Mouse (Mus musculus) liver, embryonic 12.5 days (tissue): ENCODE results near the gene Pkn2. TPM values are rescaled to one million over a fixed set of nuclear protein-coding genes. Genes with fewer than 3 reads are reported as not detected.

Experiments
- ATAC-seq: fragments of 200-750 bp; cut with Nextera tagmentation; 2 replicates; pipeline ENCODE4 v1.8.0; 2017; ENCODE audit warnings: moderate number of reproducible peaks, mild to moderate bottlenecking, moderate library complexity
- H3K27ac ChIP-seq: fragments of 300-500 bp; sonication (generic); 2 replicates; pipeline ENCODE4 v1.5.1; 2016; ENCODE audit warnings: mild to moderate bottlenecking
- H3K27me3 ChIP-seq: fragments of 300-500 bp; sonication (generic); replicated peaks from 2 replicates; pipeline ENCODE4 v1.6.1; 2016; ENCODE audit warnings: mild to moderate bottlenecking, moderate library complexity
- H3K36me3 ChIP-seq: fragments of 300-500 bp; sonication (generic); 2 replicates; pipeline ENCODE4 v1.6.1; 2016; ENCODE audit warnings: mild to moderate bottlenecking, moderate library complexity
- H3K4me1 ChIP-seq: fragments of 300-500 bp; sonication (generic); 2 replicates; pipeline ENCODE4 v1.6.1; 2016
- H3K4me2 ChIP-seq: fragments of 300-500 bp; sonication (generic); 2 replicates; pipeline ENCODE4 v1.6.1; 2016; ENCODE audit warnings: mild to moderate bottlenecking, moderate library complexity
- H3K4me3 ChIP-seq: fragments of 300-500 bp; sonication (generic); 2 replicates; pipeline ENCODE4 v1.5.1; 2016; ENCODE audit warnings: mild to moderate bottlenecking, moderate library complexity
- H3K9ac ChIP-seq: fragments of 300-500 bp; sonication (generic); 2 replicates; pipeline ENCODE4 v1.6.1; 2016; ENCODE audit warnings: mild to moderate bottlenecking, moderate library complexity
- H3K9me3 ChIP-seq: fragments of 300-500 bp; sonication (generic); replicated peaks from 2 replicates; pipeline ENCODE4 v1.6.1; 2016; ENCODE audit warnings: mild to moderate bottlenecking, moderate library complexity
- WGBS: fragments of 180-500 bp; shearing (Covaris S2); methylation state at CpG from one replicate; pipeline ENCODE4 v1.1.7; 2016; ENCODE audit not compliant: insufficient replicate concordance; 5-methylcytosine and 5-hydroxymethylcytosine counted together
- polyA plus RNA-seq: library from polyadenylated mRNA; unstranded; fragments of >200 nt; fragmentation: Nextera tagmentation; extraction: Ambion mirVana; gene quantifications from 2 replicates; pipeline ENCODE4 v1.2.1, GENCODE M21; 2016

The Pkn2 gene
- polyA plus RNA-seq, 1 experiment from 2014 or later = 50.5 TPM

- ATAC-seq = peak; percentile 99
These were observed 116.6 kb downstream of the Pkn2 start, which contains the start of gene Gtf2b for GRCm38 (mm10) chr3:142764995-142765777. Gtf2b (plus strand) TSS chr3:142765045.

GRCm38 (mm10) chr3:142760356-142760755, 121.4 kb downstream of the Pkn2 start:
- H3K27me3 ChIP-seq = no peaks in the 10 kb centered on the region
- peaks cover 28% of the 10 kb centered on the region for H3K4me1 ChIP-seq
- ATAC-seq = no peak
- H3K4me2 ChIP-seq = no peak overlapping the region
- no peaks in the 10 kb centered on the region for H3K9me3 ChIP-seq
- no peak overlapping the region for H3K27ac ChIP-seq
- no peak overlapping the region for H3K4me3 ChIP-seq
- H3K36me3 ChIP-seq = no peaks in the 10 kb centered on the region
- H3K9ac ChIP-seq = no peak overlapping the region
- WGBS = 64% methylated on average over 6 of the region's 6 CpGs

More at GRCm38 (mm10) chr3:142764995-142765777, 116.6 kb downstream of the Pkn2 start, which contains the start of gene Gtf2b:
- H3K4me1 ChIP-seq = peaks cover 46% of the 10 kb centered on the region
- peak within 1 kb of the TSS; percentile 89 for H3K9ac ChIP-seq
- peak within 1 kb of the TSS; percentile 84 for H3K4me3 ChIP-seq
- H3K36me3 ChIP-seq = no peaks in the 10 kb centered on the region
- H3K27me3 ChIP-seq = no peaks in the 10 kb centered on the region
- H3K9me3 ChIP-seq = no peaks in the 10 kb centered on the region
- peak within 1 kb of the TSS; percentile 89 for H3K27ac ChIP-seq
- peak within 1 kb of the TSS; percentile 72 for H3K4me2 ChIP-seq
- WGBS = under 1% methylated on average over 64 of the region's 64 CpGs

- H3K4me1 ChIP-seq = peaks cover 20% of the 10 kb centered on the region
- no peaks in the 10 kb centered on the region for H3K9me3 ChIP-seq
- H3K4me3 ChIP-seq = no peak overlapping the region
- H3K27me3 ChIP-seq = no peaks in the 10 kb centered on the region
- no peaks in the 10 kb centered on the region for H3K36me3 ChIP-seq
- H3K9ac ChIP-seq = no peak overlapping the region
- no peak overlapping the region for H3K4me2 ChIP-seq
- no peak overlapping the region for H3K27ac ChIP-seq
- WGBS = 57% methylated on average over 7 of the region's 7 CpGs
- no peak for ATAC-seq
These were observed 123.2 kb downstream of the Pkn2 start for GRCm38 (mm10) chr3:142758593-142758992.

GRCm38 (mm10) chr3:142757841-142758240, 124.0 kb downstream of the Pkn2 start:
- Histone ChIP-seq H3K4me3 (no peak overlapping the region), H3K4me1 (peaks cover 20% of the 10 kb centered on the region), H3K4me2 (peak overlapping the region; percentile 46), H3K36me3 (no peaks in the 10 kb centered on the region), H3K9me3 (no peaks in the 10 kb centered on the region), H3K27ac (no peak overlapping the region), H3K9ac (no peak overlapping the region), H3K27me3 (no peaks in the 10 kb centered on the region)
- WGBS = 13% methylated on average over 12 of the region's 12 CpGs
- ATAC-seq = peak; percentile 81

DNA sequence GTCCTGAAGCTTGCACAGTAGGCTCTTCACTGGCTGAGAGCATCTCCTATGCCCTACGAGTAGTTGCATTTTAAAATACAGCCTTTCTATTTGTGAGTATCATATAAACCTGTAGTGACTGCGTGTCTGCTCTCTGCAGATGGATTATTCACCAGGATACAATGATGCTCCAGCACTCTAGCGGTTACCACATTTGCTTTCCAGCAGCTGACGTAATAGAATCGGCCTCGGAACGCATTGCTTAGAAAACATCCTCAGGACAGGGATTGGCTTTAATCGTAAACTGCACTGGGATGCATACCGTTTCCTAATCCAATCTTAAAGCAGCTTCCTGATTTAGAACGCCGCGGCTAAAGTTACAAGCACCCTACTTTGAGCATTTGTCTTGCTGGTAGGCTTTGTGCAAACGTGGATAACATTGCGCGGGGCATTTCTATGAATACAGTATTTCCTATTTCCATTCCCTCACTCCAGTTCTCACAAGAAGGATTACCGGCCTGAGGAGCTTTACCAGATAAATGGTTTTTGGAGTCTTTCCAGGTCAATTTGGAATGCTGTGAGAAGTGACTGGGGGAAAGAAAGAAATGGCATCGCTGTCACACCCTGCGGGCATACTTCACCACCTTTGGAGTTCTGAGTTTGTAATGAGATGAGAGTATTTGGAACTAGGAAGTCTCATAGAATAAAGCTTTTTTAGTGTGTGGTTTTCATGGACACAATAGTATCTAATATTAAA, 126.5 kb downstream of the Pkn2 start:
- ATAC-seq = no peak
- H3K4me2 ChIP-seq = no peak overlapping the region
- 83% methylated on average over 18 of the region's 18 CpGs for WGBS
- no peak overlapping the region for H3K4me3 ChIP-seq
- H3K4me1 ChIP-seq = peaks cover 20% of the 10 kb centered on the region
- no peak overlapping the region for H3K9ac ChIP-seq
- no peaks in the 10 kb centered on the region for H3K9me3 ChIP-seq
- no peak overlapping the region for H3K27ac ChIP-seq
- no peaks in the 10 kb centered on the region for H3K27me3 ChIP-seq
- no peaks in the 10 kb centered on the region for H3K36me3 ChIP-seq

GRCm38 (mm10) chr3:142749131-142749530, 132.7 kb downstream of the Pkn2 start:
- no peak overlapping the region for H3K4me2 ChIP-seq
- H3K27me3 ChIP-seq = no peaks in the 10 kb centered on the region
- H3K9me3 ChIP-seq = no peaks in the 10 kb centered on the region
- H3K9ac ChIP-seq = no peak overlapping the region
- peak overlapping the region; percentile 25; the same call in 1 of the 2 replicates for H3K27ac ChIP-seq
- 74% methylated on average over 16 of the region's 16 CpGs for WGBS
- H3K36me3 ChIP-seq = no peaks in the 10 kb centered on the region
- ATAC-seq = no peak
- no peak overlapping the region for H3K4me3 ChIP-seq
- no peaks in the 10 kb centered on the region for H3K4me1 ChIP-seq

DNA sequence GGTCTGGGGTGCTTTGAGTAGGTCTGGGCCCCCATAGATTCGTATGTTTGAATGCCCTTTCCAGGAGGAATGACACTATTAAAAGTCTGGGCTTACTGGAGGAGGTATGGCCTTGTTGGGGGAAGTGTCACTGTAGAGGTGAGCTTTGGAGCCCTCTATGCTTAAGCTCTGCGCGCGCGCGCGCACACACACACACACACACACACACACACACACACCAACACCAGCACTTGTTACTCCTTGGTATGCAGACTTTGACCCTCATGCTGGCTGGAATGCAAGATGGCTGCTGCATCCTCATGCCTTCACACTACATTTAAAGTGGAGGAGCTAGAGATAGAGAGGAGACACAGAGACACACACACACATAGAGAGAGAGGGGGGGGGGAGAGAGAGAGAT, 134.1 kb downstream of the Pkn2 start:
- Histone ChIP-seq H3K27ac (0 out of 2 replicates have a peak overlapping the region, but pooled peaks have one; percentile 25), H3K4me2 (0 out of 2 replicates have a peak overlapping the region, but pooled peaks have one; percentile 3)

GRCm38 (mm10) chr3:142745076-142745475, 136.7 kb downstream of the Pkn2 start:
- H3K4me3 ChIP-seq = no peak overlapping the region
- no peak overlapping the region for H3K4me2 ChIP-seq
- 0 out of 2 replicates have a peak, but pooled peaks cover under 1% of the 10 kb centered on the region for H3K36me3 ChIP-seq
- H3K27me3 ChIP-seq = no peaks in the 10 kb centered on the region
- ATAC-seq = no peak
- H3K4me1 ChIP-seq = no peaks in the 10 kb centered on the region
- 75% methylated on average over 2 of the region's 2 CpGs for WGBS
- no peak overlapping the region for H3K27ac ChIP-seq
- H3K9me3 ChIP-seq = no peaks in the 10 kb centered on the region
- no peak overlapping the region for H3K9ac ChIP-seq

More for the DNA sequence above, 134.1 kb downstream of the Pkn2 start:
- WGBS = 84% methylated on average over 7 of the region's 7 CpGs
- H3K36me3 ChIP-seq = no peaks in the 10 kb centered on the region
- no peak overlapping the region for H3K9ac ChIP-seq
- H3K27me3 ChIP-seq = no peaks in the 10 kb centered on the region
- H3K4me1 ChIP-seq = no peaks in the 10 kb centered on the region
- no peaks in the 10 kb centered on the region for H3K9me3 ChIP-seq
- ATAC-seq = no peak
- no peak overlapping the region for H3K4me3 ChIP-seq

GRCm38 (mm10) chr3:142743973-142744898, 137.6 kb downstream of the Pkn2 start:
- H3K4me2 ChIP-seq = no peak overlapping the region
- H3K27me3 ChIP-seq = no peaks in the 10 kb centered on the region
- peak; percentile 42 for ATAC-seq
- no peak overlapping the region for H3K4me3 ChIP-seq
- no peak overlapping the region for H3K9ac ChIP-seq
- no peaks in the 10 kb centered on the region for H3K9me3 ChIP-seq
- H3K27ac ChIP-seq = no peak overlapping the region
- WGBS = 46% methylated on average over 21 of the region's 21 CpGs
- H3K4me1 ChIP-seq = no peaks in the 10 kb centered on the region
- H3K36me3 ChIP-seq = 0 out of 2 replicates have a peak, but pooled peaks cover 3% of the 10 kb centered on the region
